Mouse (Mus musculus) stomach, postnatal 0 days (tissue): ENCODE data around the gene Slc10a1.

ENCODE experiments used
- CTCF ChIP-seq: IDR thresholded peaks from 2 replicates; pipeline ENCODE4 v1.5.1; 2016; ENCODE audit warnings: antibody characterized with exemption, low read depth, mild to moderate bottlenecking, moderate library complexity
- EP300 ChIP-seq: optimal IDR thresholded peaks from 2 replicates; pipeline ENCODE3; 2016; ENCODE audit warnings: antibody characterized with exemption

DNA sequence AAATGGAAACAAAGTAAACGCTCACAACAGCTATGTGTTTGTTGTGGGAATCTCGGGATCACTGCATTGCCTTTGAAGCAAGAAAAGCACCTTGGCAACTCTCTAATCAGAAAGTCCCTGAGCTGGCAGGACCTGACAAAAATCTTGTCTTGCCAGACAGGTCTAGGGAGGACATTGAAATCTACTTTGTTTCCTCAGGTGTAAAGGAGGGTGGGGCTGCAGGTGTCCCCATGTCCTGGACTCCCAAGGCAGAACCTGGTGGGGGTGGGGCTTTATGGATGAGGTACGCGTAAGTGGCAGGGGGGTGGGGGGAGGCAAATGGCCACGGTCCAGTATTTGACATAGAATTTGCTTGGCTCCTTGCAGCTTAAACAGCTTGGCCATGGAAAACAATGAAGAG lies 44.9 kb downstream of the Slc10a1 start:
- no peak for TF ChIP-seq CTCF
- TF ChIP-seq EP300, result no peak
